Mouse (Mus musculus) liver (tissue): ENCODE measurements around the gene Treml1.

Source experiments
- DNase-seq: peaks from one replicate; pipeline ENCODE4 v3.0.0-alpha.2; 2020; ENCODE audit warnings: mixed read lengths

Gene Treml1

DNA sequence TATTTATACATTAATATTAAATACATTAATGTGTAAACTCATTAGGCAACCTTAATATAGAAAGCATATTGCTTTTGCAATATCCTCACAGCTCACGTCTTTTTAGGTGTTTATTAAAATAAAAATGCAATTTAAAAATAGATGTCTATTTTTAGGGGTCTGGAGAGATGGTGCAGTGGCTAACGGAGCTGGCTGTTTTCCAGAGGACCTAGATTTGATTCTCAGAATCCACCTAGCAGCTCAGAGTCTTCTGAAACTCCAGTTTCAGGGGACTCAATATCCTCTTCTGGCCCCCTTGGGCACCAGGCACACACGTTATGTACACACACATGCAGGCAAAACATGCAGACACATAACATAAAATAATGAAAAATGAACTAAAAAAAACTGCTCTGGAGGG, 2.6 kb downstream of the Treml1 start:
- DNase-seq: no peak

DNA sequence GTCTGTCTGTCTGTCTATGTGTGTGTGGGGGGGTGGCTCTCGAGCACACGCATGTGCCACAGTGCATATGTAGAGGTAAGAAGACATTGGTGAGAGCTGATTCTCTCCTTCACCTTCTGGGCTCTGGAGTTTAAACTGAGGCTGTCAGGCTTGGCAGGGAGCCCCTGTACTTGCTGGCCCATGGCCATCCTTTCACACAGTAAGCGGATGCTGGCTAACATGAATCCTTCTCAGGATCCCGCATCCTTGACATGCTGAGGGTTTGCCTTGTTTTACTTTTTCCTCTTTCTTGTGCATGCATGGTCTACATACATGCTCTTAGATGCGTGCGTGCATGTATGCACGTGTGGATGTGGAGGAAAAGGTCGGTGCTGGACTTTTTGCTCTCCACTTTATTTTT, 3.2 kb downstream of the Treml1 start:
- no peak for DNase-seq

DNA sequence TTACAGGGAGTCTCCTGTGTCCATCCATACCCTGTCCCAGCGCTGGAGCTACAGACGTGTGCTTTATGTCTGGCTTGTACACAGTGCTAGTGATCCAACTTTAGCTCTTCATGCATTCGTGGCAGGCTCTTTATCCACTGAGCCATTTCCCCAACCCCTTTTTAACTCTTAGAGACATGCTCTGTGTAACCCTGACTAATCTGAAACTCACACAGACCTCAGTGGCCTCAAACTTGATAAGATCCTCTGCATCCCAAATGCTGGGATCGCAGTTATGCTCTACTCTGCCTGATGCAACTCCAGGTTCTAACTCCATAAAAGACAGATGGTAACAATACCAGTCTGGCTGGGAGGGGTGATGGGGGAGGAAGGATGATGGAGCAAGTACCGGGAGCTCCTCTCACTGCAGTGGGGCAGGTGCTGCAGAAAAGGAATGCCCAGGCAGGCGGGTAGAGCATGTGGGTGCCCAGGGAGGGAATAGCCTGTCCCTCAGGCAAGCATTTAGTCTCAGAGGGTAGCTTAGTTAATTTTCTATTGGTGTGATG, 3.8 kb downstream of the Treml1 start:
- no peak for DNase-seq

DNA sequence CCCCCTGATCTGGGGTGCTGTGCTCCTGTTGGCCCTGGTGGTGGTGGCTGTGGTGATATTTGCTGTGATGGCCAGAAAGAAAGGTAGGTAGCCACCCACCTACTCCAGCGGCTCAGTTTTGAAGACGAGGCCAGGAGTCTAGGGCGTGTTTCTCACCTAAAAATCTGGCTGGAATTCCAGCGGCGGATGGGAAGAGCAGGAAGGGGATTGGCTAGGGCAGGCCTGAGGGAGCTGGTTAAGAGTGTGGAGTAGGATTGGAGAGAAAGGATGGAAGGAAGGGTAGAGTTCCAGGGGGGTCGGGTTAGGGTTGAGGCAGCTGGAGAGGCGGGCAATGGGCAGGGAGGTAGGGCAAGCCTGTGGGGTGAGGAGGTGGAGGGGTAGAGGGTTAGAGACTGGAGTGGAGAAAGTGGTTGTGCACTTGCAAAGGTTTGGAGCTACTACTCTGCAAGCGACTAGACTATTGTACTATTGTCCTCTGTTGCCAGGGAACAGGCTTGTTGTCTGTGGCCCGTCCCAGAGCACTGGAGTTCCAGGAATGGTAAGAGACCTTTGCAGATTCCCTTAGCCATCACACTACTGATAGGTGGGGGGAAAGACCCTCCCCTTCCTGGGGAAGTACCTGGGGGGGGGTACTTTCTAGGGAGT, 5.9 kb downstream of the Treml1 start:
- no peak for DNase-seq

DNA sequence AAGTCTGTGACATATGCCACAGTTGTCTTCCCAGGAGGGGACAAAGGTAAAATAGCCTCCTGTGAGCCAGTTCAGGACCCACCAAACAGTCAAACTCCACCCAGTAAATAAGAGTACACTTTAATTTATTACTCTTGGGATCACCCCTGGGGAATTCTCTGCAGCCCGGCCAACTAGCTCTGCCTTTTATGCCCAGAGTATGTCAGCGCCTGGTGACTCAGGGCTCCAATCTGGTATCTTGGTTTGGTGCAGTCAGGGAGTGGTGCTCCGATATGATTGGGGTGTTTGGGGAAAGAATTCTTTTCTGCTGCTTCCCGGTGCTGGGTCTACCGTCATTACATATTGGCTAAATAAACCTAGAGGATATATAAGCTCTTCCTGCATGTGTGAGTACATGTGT, 7.1 kb downstream of the Treml1 start:
- no peak for DNase-seq

DNA sequence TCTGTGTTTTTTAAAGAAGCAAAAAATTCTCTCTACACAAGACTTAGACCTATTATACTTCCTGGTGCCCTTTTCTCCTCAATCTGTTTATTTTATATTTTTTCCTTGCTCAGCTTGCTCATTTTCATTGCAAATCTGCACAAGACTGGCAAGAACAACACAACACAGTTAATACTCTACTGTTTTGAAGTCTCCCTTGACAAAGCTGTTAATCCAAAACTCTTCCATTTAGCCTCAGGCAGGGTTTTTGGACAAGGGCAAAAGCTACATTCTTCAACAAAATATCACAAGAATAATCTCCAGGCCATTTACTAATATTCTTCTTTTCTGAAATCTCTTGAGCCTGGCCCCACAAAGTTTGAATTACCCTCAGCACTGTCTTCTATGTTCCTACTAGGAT, 11.9 kb downstream of the Treml1 start:
- DNase-seq: no peak

DNA sequence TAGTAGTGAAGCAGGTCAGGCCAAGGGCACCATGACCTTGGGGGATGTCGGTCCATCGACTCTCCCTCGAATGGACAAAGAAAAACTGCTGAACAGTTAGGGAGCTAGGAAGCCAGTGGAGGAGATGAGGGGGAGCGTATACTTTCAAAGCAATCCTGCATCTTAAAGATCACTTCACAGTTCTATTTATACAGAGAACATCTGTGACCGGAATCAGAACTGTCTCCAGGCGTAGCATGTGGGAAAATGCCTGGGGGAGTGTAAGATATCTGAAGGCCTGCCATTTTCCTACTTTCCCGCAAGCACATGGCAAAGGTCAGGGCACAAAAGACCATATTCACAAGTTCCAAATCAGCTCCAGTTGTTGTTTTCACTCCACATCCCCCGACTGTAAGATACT, 13.3 kb downstream of the Treml1 start:
- DNase-seq: no peak

DNA sequence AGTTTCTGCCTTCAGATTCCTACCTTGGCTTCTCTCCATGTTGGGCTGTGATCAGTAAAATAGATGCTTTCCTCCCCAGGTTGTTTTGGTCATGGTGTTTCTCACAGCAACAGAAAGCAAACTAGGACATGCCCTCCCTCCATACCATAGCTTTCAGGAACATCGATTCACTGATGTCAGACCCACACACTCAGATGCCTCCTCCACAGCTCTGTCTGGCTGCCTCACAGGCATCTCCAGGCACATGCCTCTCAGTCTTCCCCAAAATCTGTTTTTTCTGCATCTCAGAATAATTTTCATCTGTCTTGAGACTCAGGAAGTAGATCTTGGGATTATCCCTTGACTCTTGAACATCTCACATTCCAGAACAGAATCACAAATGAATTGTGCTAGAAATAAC, 16.4 kb downstream of the Treml1 start:
- no peak for DNase-seq

DNA sequence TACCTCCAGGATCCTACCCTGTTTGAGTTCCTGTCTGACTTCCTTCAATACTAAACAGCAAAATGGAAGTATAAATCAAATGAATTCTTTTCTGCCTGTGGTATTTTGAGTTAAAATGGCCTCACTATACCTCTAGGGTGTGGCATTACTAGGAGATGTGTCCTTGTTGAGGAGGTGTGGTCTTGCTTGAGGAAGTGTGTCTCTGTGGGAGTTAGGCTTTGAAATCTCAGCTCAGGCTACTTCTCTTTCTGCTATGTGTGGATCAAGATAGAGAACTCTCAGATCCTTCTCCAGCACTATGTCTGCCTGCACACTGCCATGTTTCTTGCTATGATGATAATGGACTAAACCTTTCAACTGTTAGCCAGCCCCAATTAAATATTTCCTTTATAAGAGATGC, 19.3 kb downstream of the Treml1 start:
- no peak for DNase-seq

DNA sequence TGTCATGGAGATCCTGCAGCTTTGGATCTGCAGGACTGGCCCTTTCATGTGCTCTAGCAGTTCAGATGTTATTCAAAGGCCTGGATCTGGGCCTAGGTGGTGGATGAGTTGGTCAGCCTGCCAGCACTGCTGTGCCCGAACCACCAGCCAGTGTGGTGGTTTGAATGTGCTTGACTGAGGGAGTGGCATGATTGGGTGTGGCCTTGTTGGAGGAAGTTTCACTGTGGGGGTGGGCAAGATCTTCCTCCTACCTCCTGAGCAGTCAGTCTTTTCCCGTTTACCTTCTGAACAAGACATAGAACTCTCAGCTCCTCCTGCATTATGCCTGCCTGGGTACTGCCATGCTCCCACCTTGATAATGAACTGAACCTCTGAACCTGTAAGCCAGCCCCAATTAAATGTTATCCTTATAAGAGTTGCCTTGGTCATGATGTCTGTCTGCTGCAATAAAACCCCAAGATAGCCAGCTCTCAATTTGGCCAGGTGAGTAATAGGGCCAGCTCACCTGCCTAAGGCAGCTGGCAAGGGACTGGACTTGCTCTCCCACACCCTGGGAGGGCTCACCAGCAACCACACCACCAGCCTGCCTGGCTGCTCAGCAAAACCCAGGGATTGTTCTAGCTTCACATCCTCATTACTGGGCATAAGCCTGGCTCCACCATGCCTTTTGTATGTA, 26.2 kb downstream of the Treml1 start:
- no peak for DNase-seq

DNA sequence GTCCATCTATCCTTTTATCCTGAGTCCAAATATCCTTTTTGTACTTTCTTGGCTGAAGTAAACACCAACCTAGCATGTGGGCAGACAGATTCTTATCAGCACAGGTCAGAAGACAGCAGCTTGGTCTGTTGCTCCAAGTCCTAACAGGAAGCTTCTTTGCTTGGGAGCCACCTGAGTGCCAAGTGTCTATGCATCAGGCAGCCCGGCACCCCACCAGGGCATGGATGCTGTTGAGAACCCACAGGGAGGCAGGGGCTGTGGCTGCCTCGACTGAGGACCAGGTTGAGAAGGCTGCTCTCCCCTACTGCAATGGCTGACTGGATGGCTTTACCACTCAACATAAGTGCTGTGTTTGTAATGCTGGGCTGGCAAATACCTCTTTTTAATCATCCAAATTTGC, 28.9 kb downstream of the Treml1 start:
- DNase-seq: no peak

DNA sequence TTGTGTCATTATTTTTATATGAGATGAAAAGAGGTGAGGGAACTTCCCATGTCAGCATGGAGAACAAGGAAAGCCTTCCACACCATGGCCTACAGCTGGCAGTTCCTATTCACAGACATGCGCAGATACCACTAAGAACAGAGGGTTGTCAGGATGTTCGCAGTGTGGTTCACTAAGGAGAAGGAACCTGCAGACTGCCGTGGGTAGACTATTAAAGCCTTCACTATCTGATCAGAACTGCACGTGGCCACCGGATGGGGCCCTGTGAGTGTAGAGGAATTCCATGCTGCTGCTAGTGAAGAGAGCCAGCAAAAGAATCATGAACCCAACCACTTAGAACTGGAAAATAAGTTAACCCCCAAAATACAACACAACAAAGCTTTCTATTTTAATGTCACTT, 29.7 kb downstream of the Treml1 start:
- DNase-seq: no peak

DNA sequence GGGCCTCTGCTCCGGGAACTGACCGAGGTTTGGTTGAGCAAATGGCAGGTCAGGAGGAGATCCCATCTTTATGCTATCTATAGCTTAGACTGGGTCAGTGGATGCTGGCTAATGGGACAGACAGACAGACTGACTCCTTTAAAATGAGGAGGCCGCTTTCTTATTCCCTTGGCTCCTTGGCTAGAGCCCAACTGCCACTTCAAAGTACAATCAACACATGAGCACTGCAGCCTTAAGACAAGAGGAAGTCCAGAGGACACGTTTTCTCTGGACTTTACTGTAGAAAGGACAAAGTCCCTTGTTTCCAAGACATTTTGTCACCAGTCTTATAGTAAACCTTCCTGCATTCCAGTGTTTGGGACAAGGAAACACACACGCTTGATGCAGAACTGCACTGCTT, 31.7 kb downstream of the Treml1 start:
- no peak for DNase-seq

DNA sequence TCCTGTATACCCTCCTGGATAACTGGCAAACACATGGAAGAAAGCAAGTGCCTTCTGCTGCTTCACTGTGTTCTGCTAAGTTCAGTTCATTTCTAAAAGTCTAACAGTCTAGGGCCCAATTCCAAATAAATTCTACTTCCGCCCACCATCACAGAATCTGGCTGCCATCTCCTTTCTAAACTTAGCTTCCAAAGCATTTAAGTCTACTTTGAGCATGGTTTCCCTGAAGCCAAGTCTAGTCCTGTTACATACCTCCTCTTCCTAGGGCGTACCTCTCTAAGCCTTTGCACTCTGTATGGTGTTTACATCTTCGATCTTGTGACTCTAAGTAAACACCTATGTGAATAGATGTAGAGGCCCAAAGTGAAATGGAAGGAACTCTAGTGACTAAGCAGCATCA, 32.9 kb downstream of the Treml1 start:
- DNase-seq: no peak

DNA sequence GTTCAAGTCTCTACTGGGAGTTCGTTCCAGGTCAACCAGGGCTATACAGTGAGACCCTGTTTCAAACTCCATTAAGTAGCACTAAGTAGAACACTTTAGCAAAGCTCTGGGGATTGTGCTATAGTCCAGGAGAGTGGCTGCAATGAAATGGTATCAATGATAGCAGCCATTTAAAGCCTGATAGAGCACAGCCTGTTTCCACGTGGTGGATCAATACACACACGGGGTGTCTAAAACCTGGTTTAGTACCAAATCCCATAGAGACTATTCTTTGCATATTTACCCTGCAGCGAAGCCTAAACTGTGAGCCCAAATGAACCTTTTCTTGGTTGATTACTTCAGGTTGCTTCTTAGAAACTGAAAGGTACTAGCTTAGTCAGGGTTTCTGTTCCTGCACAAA, 42.0 kb downstream of the Treml1 start:
- no peak for DNase-seq

DNA sequence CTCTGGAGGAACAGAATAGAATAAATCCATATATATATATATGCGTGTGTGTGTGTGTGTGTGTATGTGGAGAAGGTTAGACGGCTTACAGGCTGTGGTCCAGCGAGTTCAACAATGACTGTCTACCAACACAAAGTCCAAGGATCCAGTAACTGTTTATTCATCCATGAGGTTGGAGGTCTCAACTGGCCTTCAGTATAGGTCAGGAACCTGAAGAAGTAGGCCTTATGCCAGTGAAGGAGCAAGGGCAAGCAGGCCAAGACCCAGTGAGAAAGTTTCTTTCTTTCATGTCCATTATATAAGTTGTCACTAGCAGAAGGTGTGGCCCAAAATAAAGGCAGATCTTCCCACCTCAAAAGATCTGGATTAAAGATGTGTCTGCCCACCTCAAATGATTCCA, 43.0 kb downstream of the Treml1 start:
- no peak for DNase-seq

DNA sequence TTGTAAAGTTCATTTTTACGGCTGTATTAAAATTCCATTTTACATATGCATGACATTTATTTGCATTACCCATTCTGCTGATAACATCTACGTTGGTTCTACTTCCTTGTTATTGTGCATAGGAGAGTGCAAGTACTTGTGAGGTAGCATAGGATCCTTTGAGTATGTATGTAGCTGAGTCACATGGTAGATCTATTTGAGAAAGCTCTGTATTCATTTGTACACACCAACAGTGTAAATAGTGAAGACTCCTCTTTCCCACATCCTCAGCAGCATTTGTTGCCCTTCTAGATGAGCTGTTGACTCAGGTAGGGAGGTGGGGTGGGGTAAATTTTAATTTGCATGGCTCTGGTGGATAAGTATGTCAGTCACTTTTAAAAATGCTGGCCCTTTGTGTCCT, 44.1 kb downstream of the Treml1 start:
- no peak for DNase-seq

DNA sequence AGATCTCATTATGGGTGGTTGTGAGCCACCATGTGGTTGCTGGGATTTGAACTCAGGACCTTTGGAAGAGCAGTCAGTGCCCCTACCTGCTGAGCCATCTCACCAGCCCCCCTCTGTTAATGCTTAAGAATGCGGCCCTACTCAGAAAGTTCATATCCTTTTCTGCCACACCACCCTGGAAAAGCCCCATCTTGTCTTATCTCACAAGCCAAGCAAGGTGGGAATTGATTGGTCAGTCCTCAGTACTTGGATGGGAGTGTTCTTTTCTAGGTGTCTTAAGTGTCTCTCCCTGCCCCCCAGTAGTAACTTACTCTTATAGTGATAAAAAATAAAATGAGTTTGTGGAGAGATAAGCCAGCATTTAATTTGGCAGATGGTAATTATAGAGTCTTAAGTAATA, 45.0 kb downstream of the Treml1 start:
- peak; percentile 64 for DNase-seq

DNA sequence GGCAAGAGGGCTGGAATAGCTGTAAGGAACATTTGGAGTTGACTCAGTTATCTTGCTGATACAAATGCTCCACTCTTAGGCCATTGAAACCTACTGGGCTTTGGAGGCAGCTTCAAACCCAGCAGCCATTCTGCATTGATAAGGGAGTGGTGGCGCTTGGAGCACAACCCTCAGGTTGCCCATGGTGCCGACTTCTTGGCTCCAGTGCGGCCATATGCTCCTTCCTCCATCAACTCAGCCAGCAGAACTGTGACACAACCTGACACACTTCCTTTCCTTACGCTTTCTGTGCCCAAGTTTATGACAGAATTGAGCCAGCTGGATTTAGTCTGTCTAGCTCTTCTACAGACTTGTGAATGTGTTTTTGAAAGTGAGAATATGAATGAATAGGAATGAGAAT, 47.4 kb downstream of the Treml1 start:
- peak; percentile 73 for DNase-seq

DNA sequence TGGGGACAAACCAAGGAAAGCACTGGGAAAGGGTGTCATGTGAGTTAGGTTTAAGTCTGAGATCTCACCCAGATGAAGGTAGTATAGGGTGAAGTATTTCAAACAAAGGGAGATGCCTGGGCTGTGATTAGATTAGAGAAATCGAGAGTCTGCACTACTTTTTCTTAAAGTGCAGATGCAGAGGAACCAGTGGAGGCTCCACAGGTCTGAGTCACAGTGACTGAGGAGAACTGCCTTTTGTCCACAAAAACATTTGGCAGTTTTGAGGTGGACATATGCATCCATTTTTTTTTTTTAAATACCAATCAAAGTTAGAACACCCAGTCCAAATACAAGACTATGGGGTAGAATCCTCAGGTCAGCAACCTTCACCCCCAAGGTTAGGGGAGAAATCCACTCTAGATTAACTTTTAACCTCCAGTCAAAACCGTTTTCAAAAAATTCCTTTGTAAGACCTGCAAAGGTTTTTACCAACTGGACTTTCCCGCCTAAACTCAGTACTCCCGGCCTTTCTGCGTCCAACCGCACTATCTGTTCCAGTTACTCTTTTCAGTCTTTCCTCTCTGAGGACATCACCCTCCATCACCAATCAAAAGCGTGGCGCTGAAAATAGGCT, 48.3 kb downstream of the Treml1 start:
- peak; percentile 37 for DNase-seq

DNA sequence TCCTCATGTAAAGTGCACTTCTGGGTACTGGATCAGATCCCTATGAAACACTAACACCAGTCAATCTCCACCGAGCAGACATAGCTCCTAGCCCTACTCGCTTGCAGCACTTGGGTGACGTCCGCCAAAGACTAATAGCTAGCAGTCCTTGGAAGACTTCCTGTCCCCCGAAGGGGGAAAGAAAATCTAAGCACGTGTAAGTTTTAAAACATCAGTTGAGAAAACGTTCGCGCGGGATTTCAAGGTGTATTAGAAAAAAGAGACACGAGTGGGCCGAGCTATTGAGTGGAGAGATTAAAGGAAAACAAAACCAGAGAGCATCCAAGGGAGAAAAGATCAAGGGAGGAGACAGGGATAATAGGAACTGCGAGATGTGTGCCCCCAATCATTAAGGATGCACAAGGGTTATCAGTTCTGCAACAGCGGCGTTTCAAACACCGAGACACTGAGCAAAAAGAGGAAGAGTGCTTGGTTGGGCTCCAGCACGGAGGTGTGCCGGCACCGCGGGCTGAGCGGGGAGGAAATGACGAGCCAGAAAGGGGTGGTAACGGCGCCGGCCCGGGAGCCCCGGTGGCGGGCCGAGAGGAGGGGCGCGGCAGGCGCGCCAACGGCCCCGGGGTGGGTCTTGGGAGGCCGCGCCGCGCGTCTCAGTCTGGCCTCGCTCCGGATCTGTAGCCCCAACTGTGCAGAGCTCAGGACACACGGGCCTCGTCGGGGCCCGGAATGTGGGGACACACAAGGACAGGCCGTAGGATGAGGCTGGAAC, 49.0 kb downstream of the Treml1 start:
- peak; percentile 89 for DNase-seq

DNA sequence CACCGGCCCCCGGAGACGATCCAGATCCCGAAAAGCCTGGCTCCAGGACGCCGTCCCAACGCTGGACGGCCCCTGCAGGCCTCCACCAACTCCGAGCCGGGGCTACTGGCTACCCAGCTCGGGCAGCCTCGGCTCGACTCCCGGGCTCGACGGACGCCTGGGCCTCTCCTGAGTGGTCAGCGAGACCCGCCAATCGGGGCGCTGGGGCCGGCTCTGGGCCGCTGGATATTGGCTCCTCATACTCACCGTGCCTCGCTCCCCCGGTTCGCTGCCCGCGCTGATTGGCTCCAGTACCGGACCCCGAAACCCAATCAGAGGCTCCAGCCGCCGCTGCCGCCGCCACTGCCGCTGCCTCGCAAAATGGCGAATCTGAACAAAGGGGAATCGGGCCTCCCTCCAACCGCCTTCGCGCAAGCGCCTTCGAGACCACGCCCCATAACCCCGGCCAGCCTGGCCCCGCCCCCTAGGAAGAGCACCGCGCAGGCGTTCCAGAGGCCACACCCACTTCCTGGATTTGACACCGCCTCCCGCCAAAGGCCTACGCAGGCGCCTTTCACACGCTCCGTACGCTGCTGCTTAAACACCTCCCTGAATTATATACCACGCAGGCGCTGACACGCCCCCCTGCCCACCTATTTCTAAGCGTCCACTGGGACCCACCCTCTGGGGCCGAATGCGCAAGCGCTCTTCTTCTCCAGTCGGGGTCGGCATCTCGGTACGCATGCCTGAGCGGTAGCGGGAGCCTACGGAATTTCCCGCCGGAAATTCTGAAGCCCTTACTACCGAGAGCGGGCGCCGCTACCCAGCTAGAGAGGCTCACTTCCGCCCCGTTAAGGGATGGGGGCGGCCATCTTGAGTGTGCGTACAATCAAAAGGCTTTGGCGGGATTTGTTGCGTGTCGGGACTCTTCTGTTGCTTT, 49.9 kb downstream of the Treml1 start, which contains the start of the genes Nfya and Oard1:
TSS of gene Nfya (minus strand) at position 527 of the 919 bp plus-strand sequence.
TSS of gene Oard1 (plus strand) at position 635 of the 919 bp plus-strand sequence.
- DNase-seq: peak; percentile 100
